Mouse (Mus musculus) forebrain, postnatal 0 days (tissue): ENCODE measurements around the gene Tmem72. TPM values are rescaled to one million over a fixed set of nuclear protein-coding genes. Genes with fewer than 3 reads are reported as not detected.

Experiments used
- ATAC-seq: fragments of 200-750 bp; cut with Nextera tagmentation; 2 replicates; pipeline ENCODE4 v1.8.0; 2017; ENCODE audit warnings: mild to moderate bottlenecking, moderate library complexity
- DNase-seq: peaks from one replicate; pipeline ENCODE4 v3.0.0-alpha.2; 2015
- H3K27ac ChIP-seq: fragments of 300-500 bp; sonication (generic); 2 replicates; pipeline ENCODE4 v1.5.1; 2014; ENCODE audit warnings: low read depth, mild to moderate bottlenecking, antibody characterized with exemption, low read length, moderate library complexity, mixed read lengths
- H3K27me3 ChIP-seq: fragments of 300-500 bp; sonication (generic); 2 replicates; pipeline ENCODE4 v1.6.1; 2014; ENCODE audit warnings: mild to moderate bottlenecking, low read length, mixed read lengths; ENCODE audit not compliant: insufficient read depth
- H3K36me3 ChIP-seq: fragments of 300-500 bp; sonication (generic); 2 replicates; pipeline ENCODE4 v1.6.1; 2014; ENCODE audit warnings: mild to moderate bottlenecking, moderate library complexity; ENCODE audit not compliant: insufficient read depth
- H3K4me1 ChIP-seq: fragments of 300-500 bp; sonication (generic); 2 replicates; pipeline ENCODE4 v1.6.1; 2014; ENCODE audit warnings: antibody characterized with exemption; ENCODE audit not compliant: insufficient read depth
- H3K4me2 ChIP-seq: fragments of 300-500 bp; sonication (generic); 2 replicates; pipeline ENCODE4 v1.6.1; 2014; ENCODE audit warnings: low read depth, mild to moderate bottlenecking, moderate library complexity
- H3K4me3 ChIP-seq: fragments of 300-500 bp; sonication (generic); 2 replicates; pipeline ENCODE4 v1.5.1; 2014; ENCODE audit warnings: low read depth, low read length, mixed read lengths
- H3K9ac ChIP-seq: fragments of 300-500 bp; sonication (generic); 2 replicates; pipeline ENCODE4 v1.6.1; 2014; ENCODE audit warnings: mild to moderate bottlenecking
- H3K9me3 ChIP-seq: fragments of 300-500 bp; sonication (generic); 2 replicates; pipeline ENCODE4 v1.6.1; 2016; ENCODE audit warnings: low read length
- CTCF ChIP-seq: sonication (generic); IDR thresholded peaks from 2 replicates; pipeline ENCODE4 v1.5.1; 2016; ENCODE audit warnings: antibody characterized with exemption, control low read depth, low read depth
- WGBS: fragments of 180-500 bp; shearing (Covaris S2); extraction: QIAGEN DNeasy Blood & Tissue Kit; methylation state at CpG from one replicate; pipeline ENCODE4 v1.1.7; 2014; 5-methylcytosine and 5-hydroxymethylcytosine counted together
- polyA plus RNA-seq: library from polyadenylated mRNA; unstranded; fragments of >200 nt; fragmentation: Nextera tagmentation; extraction: Ambion mirVana; gene quantifications from 2 replicates; pipeline ENCODE4 v1.2.1, GENCODE M21; 2015
- total RNA-seq: library from RNA; depleted of rRNA; stranded (reverse); fragments of >200 nt; gene quantifications from 2 replicates; pipeline ENCODE4 v1.2.3, GENCODE M21; 2014

Gene Tmem72
- total and polyA plus RNA-seq, 2 experiments from 2014 or later = 0.52 to 1.9 TPM

GRCm38 (mm10) chr6:116733577-116733976 lies 16.9 kb upstream of the Tmem72 start:
- Histone ChIP-seq H3K4me2 (no peak overlapping the region), H3K4me3 (no peak overlapping the region), H3K36me3 (no peaks in the 10 kb centered on the region), H3K27me3 (no peaks in the 10 kb centered on the region), H3K9me3 (no peaks in the 10 kb centered on the region), H3K27ac (no peak overlapping the region), H3K9ac (no peak overlapping the region), H3K4me1 (no peaks in the 10 kb centered on the region)
- TF ChIP-seq CTCF = no peak
- no peak for ATAC-seq
- no peak for DNase-seq
- 83% methylated on average over 4 of the region's 4 CpGs for WGBS

- 77% methylated on average over 12 of the region's 12 CpGs for WGBS
- TF ChIP-seq CTCF = no peak
- ATAC-seq (no peak), DNase-seq (no peak)
- no peak overlapping the region for H3K9ac ChIP-seq
- H3K36me3 ChIP-seq = no peaks in the 10 kb centered on the region
- no peak overlapping the region for H3K4me2 ChIP-seq
- H3K27me3 ChIP-seq = no peaks in the 10 kb centered on the region
- no peak overlapping the region for H3K4me3 ChIP-seq
- H3K9me3 ChIP-seq = no peaks in the 10 kb centered on the region
- H3K4me1 ChIP-seq = no peaks in the 10 kb centered on the region
- no peak overlapping the region for H3K27ac ChIP-seq
These were observed 7.9 kb upstream of the Tmem72 start for GRCm38 (mm10) chr6:116724489-116725160.

GRCm38 (mm10) chr6:116718920-116719319 lies 2.2 kb upstream of the Tmem72 start:
- no peaks in the 10 kb centered on the region for H3K27me3 ChIP-seq
- 88% methylated on average over 4 of the region's 4 CpGs for WGBS
- DNase-seq (no peak), ATAC-seq (no peak)
- no peaks in the 10 kb centered on the region for H3K4me1 ChIP-seq
- H3K36me3 ChIP-seq = no peaks in the 10 kb centered on the region
- H3K27ac ChIP-seq = no peak overlapping the region
- no peak for TF ChIP-seq CTCF
- H3K4me2 ChIP-seq = no peak overlapping the region
- H3K9ac ChIP-seq = no peak overlapping the region
- no peak overlapping the region for H3K4me3 ChIP-seq
- no peaks in the 10 kb centered on the region for H3K9me3 ChIP-seq

- TF ChIP-seq CTCF = no peak
- no peak for ATAC-seq
- Histone ChIP-seq H3K4me3 (no peak overlapping the region), H3K9ac (no peak overlapping the region), H3K36me3 (no peaks in the 10 kb centered on the region), H3K4me2 (no peak overlapping the region), H3K9me3 (no peaks in the 10 kb centered on the region), H3K4me1 (no peaks in the 10 kb centered on the region), H3K27me3 (no peaks in the 10 kb centered on the region), H3K27ac (no peak overlapping the region)
- DNase-seq = no peak
- WGBS = 77% methylated on average over 4 of the region's 4 CpGs
These were observed 1.6 kb upstream of the Tmem72 start for GRCm38 (mm10) chr6:116718361-116718760.

GRCm38 (mm10) chr6:116717851-116718250 lies 1.1 kb upstream of the Tmem72 start:
- no peak overlapping the region for H3K4me2 ChIP-seq

GRCm38 (mm10) chr6:116715166-116715565 lies 1.5 kb downstream of the Tmem72 start:
- ATAC-seq (no peak), DNase-seq (no peak)
- no peak overlapping the region for H3K27ac ChIP-seq
- no peaks in the 10 kb centered on the region for H3K36me3 ChIP-seq
- 85% methylated on average over 2 of the region's 2 CpGs for WGBS
- H3K9me3 ChIP-seq = no peaks in the 10 kb centered on the region
- H3K27me3 ChIP-seq = no peaks in the 10 kb centered on the region
- no peak overlapping the region for H3K9ac ChIP-seq
- TF ChIP-seq CTCF = no peak
- H3K4me1 ChIP-seq = no peaks in the 10 kb centered on the region
- no peak overlapping the region for H3K4me2 ChIP-seq
- no peak overlapping the region for H3K4me3 ChIP-seq

More at GRCm38 (mm10) chr6:116717851-116718250, 1.1 kb upstream of the Tmem72 start:
- H3K9ac ChIP-seq = no peak overlapping the region
- H3K36me3 ChIP-seq = no peaks in the 10 kb centered on the region
- no peak for ATAC-seq
- no peak for TF ChIP-seq CTCF
- H3K4me3 ChIP-seq = no peak overlapping the region
- no peak overlapping the region for H3K27ac ChIP-seq
- H3K9me3 ChIP-seq = no peaks in the 10 kb centered on the region
- no peaks in the 10 kb centered on the region for H3K27me3 ChIP-seq
- 94% methylated on average over 7 of the region's 7 CpGs for WGBS
- no peaks in the 10 kb centered on the region for H3K4me1 ChIP-seq
- no peak for DNase-seq

GRCm38 (mm10) chr6:116714576-116714975 lies 2.1 kb downstream of the Tmem72 start:
- H3K27ac ChIP-seq = no peak overlapping the region
- H3K36me3 ChIP-seq = no peaks in the 10 kb centered on the region
- H3K9ac ChIP-seq = no peak overlapping the region
- 81% methylated on average over 5 of the region's 5 CpGs for WGBS
- no peak for TF ChIP-seq CTCF
- no peak for ATAC-seq
- H3K9me3 ChIP-seq = no peaks in the 10 kb centered on the region
- H3K27me3 ChIP-seq = no peaks in the 10 kb centered on the region
- H3K4me1 ChIP-seq = no peaks in the 10 kb centered on the region
- H3K4me3 ChIP-seq = no peak overlapping the region
- DNase-seq = no peak
- H3K4me2 ChIP-seq = no peak overlapping the region
